Mouse (Mus musculus): ENCODE measurements around the gene Clic3. TPM values are rescaled to one million over a fixed set of nuclear protein-coding genes. Genes with fewer than 3 reads are reported as not detected.

The Clic3 gene
- total and polyA plus RNA-seq, 3 experiments = 0.15 to 0.27 TPM; not detected in 1

- Histone ChIP-seq H3K36me3 (ENCODE audit: control insufficient read depth in 1 of 2, insufficient read depth in 2 of 2, low read length in 2 of 2) (no peaks in the 10 kb centered on the region), H3K4me1 (ENCODE audit: control insufficient read depth in 1 of 2, insufficient read depth in 2 of 2, low read length in 2 of 2) (no peaks in the 10 kb centered on the region), H3K27ac (ENCODE audit: control insufficient read depth, low read depth, low read length) (no peak overlapping the region), H3K9ac (ENCODE audit: control insufficient read depth, low read depth, low read length, poor library complexity, severe bottlenecking) (no peak overlapping the region), H3K9me3 (replicated peaks; ENCODE audit: insufficient read depth, low read length) (no peaks in the 10 kb centered on the region), H3K4me3 (ENCODE audit: control insufficient read depth in 1 of 2, insufficient read depth in 1 of 2, low read depth in 2 of 2, low read length in 2 of 2) (no peak overlapping the region), H3K27me3 (ENCODE audit: control insufficient read depth in 1 of 2, insufficient read depth in 2 of 2, low read length in 2 of 2) (no peaks in the 10 kb centered on the region), H3K79me2 (ENCODE audit: control insufficient read depth, insufficient read depth, low read length, poor library complexity) (no peaks in the 10 kb centered on the region)
- TF ChIP-seq NRF1 (IDR thresholded peaks at IDR 0.05; ENCODE audit: insufficient read depth, low read depth, low read length, poor library complexity, severe bottlenecking) (no peak), MAZ (IDR thresholded peaks at IDR 0.05; ENCODE audit: low read depth, low read length) (no peak), MEF2A (IDR thresholded peaks at IDR 0.05; ENCODE audit: extremely low read depth, insufficient replicate concordance, low read depth, low read length, poor library complexity, severe bottlenecking) (no peak)
- no peak for DNase-seq (ENCODE audit: low read depth, low spot score)
Measured at GRCm38 (mm10) chr2:25479551-25480311, 23.1 kb downstream of the Clic3 start.

GRCm38 (mm10) chr2:25480541-25480940 is 23.9 kb downstream of the Clic3 start:
- H3K4me3 ChIP-seq (ENCODE audit: control insufficient read depth in 1 of 2, insufficient read depth in 1 of 2, low read depth in 2 of 2, low read length in 2 of 2) = no peak overlapping the region
- H3K9ac ChIP-seq (ENCODE audit: control insufficient read depth, low read depth, low read length, poor library complexity, severe bottlenecking) = no peak overlapping the region
- no peaks in the 10 kb centered on the region for H3K36me3 ChIP-seq (ENCODE audit: control insufficient read depth in 1 of 2, insufficient read depth in 2 of 2, low read length in 2 of 2)
- peak; percentile 27 for DNase-seq (ENCODE audit: low read depth, low spot score)
- no peaks in the 10 kb centered on the region for H3K9me3 ChIP-seq (replicated peaks; ENCODE audit: insufficient read depth, low read length)
- H3K27me3 ChIP-seq (ENCODE audit: control insufficient read depth in 1 of 2, insufficient read depth in 2 of 2, low read length in 2 of 2) = no peaks in the 10 kb centered on the region; a peak in 1 of 4 replicates
- H3K27ac ChIP-seq (ENCODE audit: control insufficient read depth, low read depth, low read length) = no peak overlapping the region
- no peaks in the 10 kb centered on the region for H3K79me2 ChIP-seq (ENCODE audit: control insufficient read depth, insufficient read depth, low read length, poor library complexity)
- H3K4me1 ChIP-seq (ENCODE audit: control insufficient read depth in 1 of 2, insufficient read depth in 2 of 2, low read length in 2 of 2) = no peaks in the 10 kb centered on the region
- TF ChIP-seq KAT2A (conservative IDR thresholded peaks at IDR 0.05; ENCODE audit: low read depth, low read length) (no peak), TAL1 (IDR thresholded peaks at IDR 0.05; ENCODE audit: low read length) (no peak), UBTF (IDR thresholded peaks at IDR 0.05; ENCODE audit: borderline replicate concordance, insufficient read depth, low read depth, low read length) (no peak), CHD2 (IDR thresholded peaks at IDR 0.05; ENCODE audit: low read length) (no peak), MYC (IDR thresholded peaks at IDR 0.05; ENCODE audit: low read depth, low read length) (no peak), MEF2A (IDR thresholded peaks at IDR 0.05; ENCODE audit: extremely low read depth, insufficient replicate concordance, low read depth, low read length, poor library complexity, severe bottlenecking) (no peak), E2F4 (IDR thresholded peaks at IDR 0.05; ENCODE audit: borderline replicate concordance, low read depth, low read length) (no peak), MXI1 (IDR thresholded peaks at IDR 0.05; ENCODE audit: low read depth, low read length) (no peak), JUND (IDR thresholded peaks at IDR 0.05; ENCODE audit: low read depth, low read length) (no peak), GATA1 (IDR thresholded peaks at IDR 0.05; ENCODE audit: low read depth, low read length) (no peak), EP300 (IDR thresholded peaks at IDR 0.05; ENCODE audit: low read depth in 1 of 2, low read length in 2 of 2) (no peak), POLR2AphosphoS2 (IDR thresholded peaks at IDR 0.05; ENCODE audit: low read length) (no peak)
